Mouse (Mus musculus) hindbrain, embryonic 15.5 days (tissue): Measurements from ENCODE around the gene Nifk. TPM values are rescaled to one million over a fixed set of nuclear protein-coding genes. Genes with fewer than 3 reads are reported as not detected.

Experiments
- ATAC-seq: fragments of 200-750 bp; cut with Nextera tagmentation; 2 replicates; pipeline ENCODE4 v1.8.0; 2017; ENCODE audit warnings: low read depth, moderate number of reproducible peaks, moderate TSS enrichment; ENCODE audit not compliant: low FRiP score
- H3K27ac ChIP-seq: fragments of 300-500 bp; sonication (generic); replicated peaks from 2 replicates; pipeline ENCODE4 v1.5.1; 2015; ENCODE audit warnings: mild to moderate bottlenecking, inconsistent platforms
- H3K27me3 ChIP-seq: fragments of 300-500 bp; sonication (generic); 2 replicates; pipeline ENCODE4 v1.6.1; 2015; ENCODE audit warnings: control low read depth, inconsistent platforms
- H3K36me3 ChIP-seq: fragments of 300-500 bp; sonication (generic); 2 replicates; pipeline ENCODE4 v1.6.1; 2015; ENCODE audit warnings: control low read depth, inconsistent platforms
- H3K4me1 ChIP-seq: fragments of 300-500 bp; sonication (generic); replicated peaks from 2 replicates; pipeline ENCODE4 v1.6.1; 2015; ENCODE audit warnings: control low read depth, inconsistent platforms
- H3K4me2 ChIP-seq: fragments of 300-500 bp; sonication (generic); 2 replicates; pipeline ENCODE4 v1.6.1; 2015; ENCODE audit warnings: moderate library complexity, mild to moderate bottlenecking, inconsistent platforms
- H3K4me3 ChIP-seq: fragments of 300-500 bp; sonication (generic); 2 replicates; pipeline ENCODE4 v1.5.1; 2015; ENCODE audit warnings: mild to moderate bottlenecking, inconsistent platforms
- H3K9ac ChIP-seq: fragments of 300-500 bp; sonication (generic); 2 replicates; pipeline ENCODE4 v1.6.1; 2015; ENCODE audit warnings: inconsistent platforms
- H3K9me3 ChIP-seq: fragments of 300-500 bp; sonication (generic); 2 replicates; pipeline ENCODE4 v1.6.1; 2016; ENCODE audit warnings: control low read depth, inconsistent platforms
- WGBS: fragments of 180-500 bp; shearing (Covaris S2); methylation state at CpG from one replicate; pipeline ENCODE4 v1.1.7; 2015; 5-methylcytosine and 5-hydroxymethylcytosine counted together
- polyA plus RNA-seq: library from polyadenylated mRNA; unstranded; fragments of >200 nt; fragmentation: Nextera tagmentation; extraction: Ambion mirVana; gene quantifications from 2 replicates; pipeline ENCODE4 v1.2.1, GENCODE M21; 2015

Gene Nifk
- 63.8 and 65.5 TPM in 2 replicates for polyA plus RNA-seq

- Histone ChIP-seq H3K4me1 (peaks cover 11% of the 10 kb centered on the region), H3K27me3 (no peaks in the 10 kb centered on the region), H3K9ac (peak within 1 kb of the TSS; percentile 85), H3K4me3 (peak within 1 kb of the TSS; percentile 95), H3K36me3 (peaks cover 15% of the 10 kb centered on the region), H3K27ac (peak within 1 kb of the TSS; percentile 62; the same call in 1 of the 2 replicates), H3K9me3 (no peaks in the 10 kb centered on the region), H3K4me2 (peak within 1 kb of the TSS; percentile 74)
- WGBS, result under 1% methylated on average over 37 of the region's 37 CpGs
- ATAC-seq, result peak; percentile 95
Measured at GRCm38 (mm10) chr1:118321661-118322201, at the start of gene Nifk. Gene Nifk, plus strand, starts transcription at chr1:118321839.

- Histone ChIP-seq H3K4me2 (no peak overlapping the region), H3K9me3 (no peaks in the 10 kb centered on the region), H3K36me3 (no peaks in the 10 kb centered on the region), H3K27ac (no peak overlapping the region), H3K9ac (no peak overlapping the region), H3K4me3 (no peak overlapping the region), H3K27me3 (no peaks in the 10 kb centered on the region), H3K4me1 (no peaks in the 10 kb centered on the region)
- 24% methylated on average over 2 of the region's 2 CpGs for WGBS
- ATAC-seq, result peak; percentile 63
Measured at GRCm38 (mm10) chr1:118275139-118275538, 46.5 kb upstream of the Nifk start.

- WGBS, result 92% methylated on average over 4 of the region's 4 CpGs
- H3K4me2 ChIP-seq, result no peak overlapping the region
- no peaks in the 10 kb centered on the region for H3K27me3 ChIP-seq
- no peaks in the 10 kb centered on the region for H3K4me1 ChIP-seq
- H3K36me3 ChIP-seq, result peaks cover 19% of the 10 kb centered on the region
- H3K27ac ChIP-seq, result no peak overlapping the region
- no peak for ATAC-seq
- H3K9me3 ChIP-seq, result no peaks in the 10 kb centered on the region
- H3K9ac ChIP-seq, result no peak overlapping the region
- no peak overlapping the region for H3K4me3 ChIP-seq
Measured at GRCm38 (mm10) chr1:118292291-118292690, 29.3 kb upstream of the Nifk start.

- H3K9ac ChIP-seq, result no peak overlapping the region
- H3K27me3 ChIP-seq, result no peaks in the 10 kb centered on the region
- H3K4me3 ChIP-seq, result no peak overlapping the region
- no peaks in the 10 kb centered on the region for H3K9me3 ChIP-seq
- peak; percentile 61; the same call in 1 of the 2 replicates for ATAC-seq
- no peak overlapping the region for H3K4me2 ChIP-seq
- 96% methylated on average over 3 of the region's 3 CpGs for WGBS
- no peak overlapping the region for H3K27ac ChIP-seq
- no peaks in the 10 kb centered on the region for H3K4me1 ChIP-seq
- peaks cover 35% of the 10 kb centered on the region for H3K36me3 ChIP-seq
Measured at GRCm38 (mm10) chr1:118294192-118294591, 27.4 kb upstream of the Nifk start.

- WGBS, result 65% methylated on average over 5 of the region's 5 CpGs
- Histone ChIP-seq H3K27me3 (no peaks in the 10 kb centered on the region), H3K4me2 (no peak overlapping the region), H3K4me3 (no peak overlapping the region), H3K36me3 (peaks cover 41% of the 10 kb centered on the region), H3K9me3 (no peaks in the 10 kb centered on the region), H3K27ac (no peak overlapping the region), H3K4me1 (no peaks in the 10 kb centered on the region), H3K9ac (no peak overlapping the region)
- no peak for ATAC-seq
Measured at GRCm38 (mm10) chr1:118294826-118295225, 26.8 kb upstream of the Nifk start.

GRCm38 (mm10) chr1:118296673-118297072 lies 25.0 kb upstream of the Nifk start:
- H3K27ac ChIP-seq, result no peak overlapping the region
- peaks cover 60% of the 10 kb centered on the region for H3K36me3 ChIP-seq
- ATAC-seq, result no peak
- no peaks in the 10 kb centered on the region for H3K9me3 ChIP-seq
- H3K4me1 ChIP-seq, result no peaks in the 10 kb centered on the region
- WGBS, result 93% methylated on average over 3 of the region's 3 CpGs
- no peak overlapping the region for H3K9ac ChIP-seq
- H3K27me3 ChIP-seq, result no peaks in the 10 kb centered on the region
- no peak overlapping the region for H3K4me2 ChIP-seq
- no peak overlapping the region for H3K4me3 ChIP-seq

- no peak for ATAC-seq
- H3K4me1 ChIP-seq, result no peaks in the 10 kb centered on the region
- H3K4me3 ChIP-seq, result no peak overlapping the region
- H3K36me3 ChIP-seq, result peaks cover 70% of the 10 kb centered on the region
- 93% methylated on average over 2 of the region's 2 CpGs for WGBS
- no peak overlapping the region for H3K4me2 ChIP-seq
- H3K9ac ChIP-seq, result no peak overlapping the region
- no peak overlapping the region for H3K27ac ChIP-seq
- H3K9me3 ChIP-seq, result no peaks in the 10 kb centered on the region
- no peaks in the 10 kb centered on the region for H3K27me3 ChIP-seq
Measured at GRCm38 (mm10) chr1:118297719-118298118, 23.9 kb upstream of the Nifk start.

- Histone ChIP-seq H3K4me1 (peaks cover 11% of the 10 kb centered on the region), H3K27me3 (no peaks in the 10 kb centered on the region), H3K4me2 (peak overlapping the region; percentile 80), H3K4me3 (peak overlapping the region; percentile 76), H3K9me3 (no peaks in the 10 kb centered on the region), H3K9ac (peak overlapping the region; percentile 69), H3K27ac (peak overlapping the region; percentile 95), H3K36me3 (peaks cover 15% of the 10 kb centered on the region)
- peak; percentile 99 for ATAC-seq
- under 1% methylated on average over 67 of the region's 67 CpGs for WGBS
Measured at GRCm38 (mm10) chr1:118310780-118311621, 10.6 kb upstream of the Nifk start.

- Histone ChIP-seq H3K4me1 (peaks cover 11% of the 10 kb centered on the region), H3K9ac (peak within 1 kb of the TSS; percentile 69), H3K4me2 (peak within 1 kb of the TSS; percentile 80), H3K9me3 (no peaks in the 10 kb centered on the region), H3K4me3 (peak within 1 kb of the TSS; percentile 76), H3K36me3 (peaks cover 7% of the 10 kb centered on the region), H3K27ac (peak within 1 kb of the TSS; percentile 95), H3K27me3 (no peaks in the 10 kb centered on the region)
- WGBS, result 52% methylated on average over 12 of the region's 12 CpGs
- peak; percentile 30 for ATAC-seq
Measured at GRCm38 (mm10) chr1:118311622-118312326, 9.9 kb upstream of the Nifk start, which contains the start of gene Tsn. Gene Tsn, minus strand, starts transcription at chr1:118311739.

- WGBS, result 70% methylated on average over 2 of the region's 2 CpGs
- H3K9ac ChIP-seq, result no peak overlapping the region
Measured at GRCm38 (mm10) chr1:118320696-118321095, 943 bp upstream of the Nifk start.

GRCm38 (mm10) chr1:118334749-118335713 lies 13.4 kb downstream of the Nifk start:
- WGBS, result 86% methylated on average over 9 of the region's 9 CpGs
- H3K27me3 ChIP-seq, result no peaks in the 10 kb centered on the region
- H3K9ac ChIP-seq, result no peak overlapping the region
- no peaks in the 10 kb centered on the region for H3K4me1 ChIP-seq
- no peak for ATAC-seq
- peaks cover 45% of the 10 kb centered on the region for H3K36me3 ChIP-seq
- H3K27ac ChIP-seq, result no peak overlapping the region
- no peaks in the 10 kb centered on the region for H3K9me3 ChIP-seq
- H3K4me2 ChIP-seq, result no peak overlapping the region
- no peak overlapping the region for H3K4me3 ChIP-seq

More at GRCm38 (mm10) chr1:118320696-118321095, 943 bp upstream of the Nifk start:
- Histone ChIP-seq H3K9me3 (no peaks in the 10 kb centered on the region), H3K4me1 (peaks cover 11% of the 10 kb centered on the region), H3K36me3 (peaks cover 13% of the 10 kb centered on the region), H3K4me2 (no peak overlapping the region), H3K27ac (no peak overlapping the region), H3K27me3 (no peaks in the 10 kb centered on the region), H3K4me3 (no peak overlapping the region)
- no peak for ATAC-seq
